Mouse (Mus musculus): ENCODE results near the gene Tmem39a.

GRCm38 (mm10) chr16:38635833-38636390 is 77.4 kb downstream of the Tmem39a start:
- no peak for TF ChIP-seq CTCF (IDR thresholded peaks at IDR 0.05; ENCODE audit: low read depth, low read length)
- no peak for TF ChIP-seq GATA1 (IDR thresholded peaks at IDR 0.05; ENCODE audit: borderline replicate concordance, low read length)
- TF ChIP-seq TAL1 (conservative IDR thresholded peaks at IDR 0.05; ENCODE audit: low read depth, low read length): no peak
